Mouse (Mus musculus) sigmoid colon, adult 10 weeks (tissue): Measurements from ENCODE around the gene Gm9767. TPM values are rescaled to one million over a fixed set of nuclear protein-coding genes. Genes with fewer than 3 reads are reported as not detected.

ENCODE experiments used
- polyA plus RNA-seq: library from polyadenylated mRNA; stranded (reverse); fragments of 350-450 nt; fragmentation: Illumina TruSeq; extraction: RNeasy Lipid Tissue Mini Kit (QIAGEN cat#74804); gene quantifications from one replicate; pipeline ENCODE4 v1.2.3, GENCODE M21; 2014; ENCODE audit warnings: low read depth, low replicate concordance

The Gm9767 gene
- polyA plus RNA-seq: not detected

DNA sequence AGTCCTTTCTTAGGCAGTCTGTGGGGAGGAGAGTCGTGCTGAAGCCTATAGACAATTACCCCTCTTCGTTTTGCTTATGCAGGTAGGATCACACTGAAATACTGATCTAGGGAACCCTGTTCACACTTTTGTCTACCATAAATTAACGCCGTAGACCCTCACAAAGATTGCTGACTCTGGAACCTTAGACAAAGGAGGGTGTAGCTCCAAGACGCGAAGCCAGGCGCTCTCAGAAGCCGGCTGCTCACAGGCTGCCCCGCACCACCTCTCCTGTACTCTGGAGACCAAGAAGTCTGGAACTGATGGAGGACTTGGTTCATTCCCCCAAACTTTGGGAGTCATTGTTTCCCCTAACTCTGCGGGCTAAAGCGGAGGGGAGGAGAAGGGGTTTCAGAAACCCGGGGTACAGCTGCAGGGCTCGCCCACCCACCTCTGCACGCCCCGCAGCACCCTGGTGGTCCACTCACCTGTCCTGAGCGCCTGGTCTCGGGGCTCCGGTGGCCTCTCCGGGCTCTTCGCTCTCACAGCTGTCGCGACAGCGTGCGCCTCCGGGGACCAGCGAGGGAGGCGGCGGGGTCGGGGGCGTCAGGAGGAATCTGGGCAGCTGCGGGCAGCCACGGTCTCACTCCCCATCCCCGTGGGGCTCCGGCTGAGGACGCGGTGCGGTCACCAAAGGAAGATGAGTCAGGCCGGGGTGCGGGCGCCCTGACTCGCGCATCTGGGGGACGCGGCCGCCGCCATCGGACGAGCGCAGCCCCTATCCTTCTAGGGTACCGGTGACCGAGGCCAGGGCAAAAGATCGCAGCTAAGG, at the start of gene Gm9767:
Gm9767 (plus strand) TSS at position 585 of the 811 bp plus-strand sequence.

DNA sequence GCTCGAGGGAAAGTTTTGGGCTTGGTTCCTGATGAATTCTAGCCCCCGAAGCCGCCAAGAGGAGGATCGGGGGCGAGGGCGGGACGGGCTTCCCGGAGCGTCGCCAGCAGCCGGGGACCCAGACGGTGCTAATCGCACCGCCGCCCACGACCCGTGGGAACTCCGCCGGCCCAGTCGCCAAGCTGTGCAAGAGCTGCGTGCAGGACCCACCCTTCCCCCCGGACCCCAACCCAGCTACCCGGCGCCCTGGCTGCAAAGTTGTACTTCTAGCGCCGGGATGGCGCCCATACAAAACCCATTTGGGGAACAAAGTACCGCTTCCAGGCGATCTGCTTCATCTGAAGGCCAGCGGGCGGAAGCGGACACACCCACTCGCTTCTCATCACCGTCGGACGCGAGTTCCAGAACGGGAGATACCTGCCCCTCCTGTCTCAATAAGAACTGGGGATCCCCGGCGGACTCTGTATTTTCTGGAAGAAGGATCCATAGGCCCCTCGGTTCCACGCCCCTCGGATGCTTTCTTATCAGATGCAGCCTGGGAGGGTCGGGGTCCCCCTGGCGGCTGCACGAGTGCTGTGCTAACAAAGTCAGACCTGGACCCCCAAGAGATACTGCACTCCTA, 577 bp downstream of the Gm9767 start, which contains the start of gene Tmem200a:
Tmem200a (minus strand) TSS at position 532 of the 622 bp plus-strand sequence.

Other genes starting within 250 kb of the Gm9767 start
- 6.0 TPM for gene Tmem200a, start 797 bp downstream of the Gm9767 start, polyA plus RNA-seq
- 0.41 TPM for gene Samd3, start 151.5 kb downstream of the Gm9767 start, polyA plus RNA-seq